Mouse (Mus musculus): ENCODE data around the gene Avil. TPM values are rescaled to one million over a fixed set of nuclear protein-coding genes. Genes with fewer than 3 reads are reported as not detected.

Gene Avil
- total and polyA plus RNA-seq, 3 experiments, result 2.7 to 20.0 (median 8.2) TPM

- dilution Hi-C loops (cut with MboI; ENCODE audit: extremely low pct_ligation_motif_present, extremely low pct_unique_long_range_greater_than_20kb, low sequenced_read_pairs) (no loop called here), in situ Hi-C loops (cut with MboI; ENCODE audit: low pct_ligation_motif_present, low pct_unique_long_range_greater_than_20kb, low sequenced_read_pairs) (no loop called here)
- peaks cover 12 to 32% of the 10 kb centered on the region in 2 experiments for H3K4me1 ChIP-seq (ENCODE audit: control insufficient read depth in 1 of 2, insufficient read depth in 2 of 2)
- H3K9me3 ChIP-seq (replicated peaks; ENCODE audit: low read length), result no peaks in the 10 kb centered on the region
- peaks cover 12 to 15% of the 10 kb centered on the region in 2 experiments for H3K36me3 ChIP-seq (replicated peaks in 1 of 2; ENCODE audit: control insufficient read depth in 1 of 2, insufficient read depth in 1 of 2, low read length in 1 of 2)
- DNase-seq (ENCODE audit: extremely low read depth), result no peak
- no peak overlapping the region for H3K4me3 ChIP-seq (replicated peaks in 1 of 3; ENCODE audit: low read depth in 2 of 3, low read length in 2 of 3, poor library complexity in 1 of 3)
- H3K27me3 ChIP-seq (replicated peaks), result peaks cover 12% of the 10 kb centered on the region
- TF ChIP-seq RAD21 (IDR thresholded peaks at IDR 0.05; ENCODE audit: low read depth, low read length) (no peak), ELF1 (IDR thresholded peaks at IDR 0.05; ENCODE audit: low read depth, low read length) (no peak), E2F4 (IDR thresholded peaks at IDR 0.05; ENCODE audit: insufficient replicate concordance, low read depth, low read length) (no peak), NELFE (IDR thresholded peaks at IDR 0.05; ENCODE audit: low read depth, low read length) (no peak), IRF4 (IDR thresholded peaks at IDR 0.05; ENCODE audit: low read depth, low read length) (no peak), TCF12 (IDR thresholded peaks at IDR 0.05; ENCODE audit: low read depth, low read length) (no peak), POLR2A (IDR thresholded peaks at IDR 0.05; ENCODE audit: low read depth, low read length) (no peak), MAFK (IDR thresholded peaks at IDR 0.05; ENCODE audit: insufficient replicate concordance, low read length) (no peak), ZKSCAN1 (IDR thresholded peaks at IDR 0.05; ENCODE audit: borderline replicate concordance, low read depth, low read length) (no peak)
- no peak overlapping the region for H3K27ac ChIP-seq (ENCODE audit: insufficient read depth, low read depth)
- H3K79me2 ChIP-seq (replicated peaks; ENCODE audit: control insufficient read depth, extremely low read depth, insufficient read depth, poor library complexity, severe bottlenecking), result no peaks in the 10 kb centered on the region
- no peak overlapping the region for H3K4me2 ChIP-seq (ENCODE audit: insufficient read depth, low read depth, poor library complexity, severe bottlenecking)
- no peak overlapping the region for H3K9ac ChIP-seq (ENCODE audit: insufficient read depth, low read depth)
Observed at GRCm38 (mm10) chr10:127054646-127055045, 54.1 kb downstream of the Avil start.

- TF ChIP-seq IRF4 (IDR thresholded peaks at IDR 0.05; ENCODE audit: low read depth, low read length) (no peak), UBTF (IDR thresholded peaks at IDR 0.05; ENCODE audit: low read depth, low read length) (no peak), CHD1 (IDR thresholded peaks at IDR 0.05; ENCODE audit: low read depth, low read length) (no peak), RCOR1 (conservative IDR thresholded peaks at IDR 0.05; ENCODE audit: low read depth, low read length) (no peak), ZC3H11A (IDR thresholded peaks at IDR 0.05; ENCODE audit: low read depth, low read length) (no peak), KAT2A (IDR thresholded peaks at IDR 0.05; ENCODE audit: insufficient replicate concordance, low read length) (no peak), MAFK (IDR thresholded peaks at IDR 0.05; ENCODE audit: insufficient replicate concordance, low read length) (no peak), SMC3 (IDR thresholded peaks at IDR 0.05; ENCODE audit: low read depth, low read length) (no peak), JUND (conservative IDR thresholded peaks at IDR 0.05; ENCODE audit: low read depth, low read length) (no peak), CTCF (conservative IDR thresholded peaks at IDR 0.05 in 1 of 2, IDR thresholded peaks at IDR 0.05 in 1 of 2; ENCODE audit: low read depth in 2 of 2, low read length in 2 of 2) (no peak), PAX5 (IDR thresholded peaks at IDR 0.05; ENCODE audit: low read length) (no peak), MXI1 (IDR thresholded peaks at IDR 0.05; ENCODE audit: low read depth, low read length) (no peak), ZMIZ1 (IDR thresholded peaks at IDR 0.05; ENCODE audit: low read depth, low read length) (no peak), MEF2A (IDR thresholded peaks at IDR 0.05; ENCODE audit: borderline replicate concordance, low read depth, low read length) (no peak), MAX (IDR thresholded peaks at IDR 0.05; ENCODE audit: low read length) (no peak)
- dilution Hi-C loops (cut with MboI; ENCODE audit: extremely low pct_ligation_motif_present, extremely low pct_unique_long_range_greater_than_20kb, low sequenced_read_pairs) (no loop called here), in situ Hi-C loops (cut with MboI; ENCODE audit: low pct_ligation_motif_present, low pct_unique_long_range_greater_than_20kb, low sequenced_read_pairs) (no loop called here)
- Histone ChIP-seq H3K4me1 (ENCODE audit: control insufficient read depth in 1 of 2, insufficient read depth in 2 of 2) (peaks cover 12 to 34% of the 10 kb centered on the region in 2 experiments), H3K36me3 (replicated peaks in 1 of 2; ENCODE audit: control insufficient read depth in 1 of 2, insufficient read depth in 1 of 2, low read length in 1 of 2) (peaks cover 12 to 15% of the 10 kb centered on the region in 2 experiments), H3K79me2 (replicated peaks; ENCODE audit: control insufficient read depth, extremely low read depth, insufficient read depth, poor library complexity, severe bottlenecking) (no peaks in the 10 kb centered on the region), H3K4me2 (ENCODE audit: insufficient read depth, low read depth, poor library complexity, severe bottlenecking) (0 out of 2 replicates have a peak overlapping the region, but pooled peaks have one; percentile 14), H3K27me3 (replicated peaks) (peaks cover 15% of the 10 kb centered on the region), H3K9ac (ENCODE audit: insufficient read depth, low read depth) (no peak overlapping the region), H3K4me3 (replicated peaks in 1 of 3; ENCODE audit: low read depth in 2 of 3, low read length in 2 of 3, poor library complexity in 1 of 3) (no peak overlapping the region), H3K9me3 (replicated peaks; ENCODE audit: low read length) (no peaks in the 10 kb centered on the region), H3K27ac (ENCODE audit: insufficient read depth, low read depth) (no peak overlapping the region)
- no peak for DNase-seq (ENCODE audit: extremely low read depth)
Observed at GRCm38 (mm10) chr10:127055406-127055805, 54.9 kb downstream of the Avil start.
